Mouse (Mus musculus): ENCODE data around the gene Mynn.

- TF ChIP-seq GATA1 (IDR thresholded peaks at IDR 0.05; ENCODE audit: low read length) (no peak), TAL1 (IDR thresholded peaks at IDR 0.05; ENCODE audit: low read length) (no peak)
These were observed 18.3 kb downstream of the Mynn start for GRCm38 (mm10) chr3:30620132-30620531.

Measured in erythroblast, embryonic 14.5 days (primary cell).